Mouse (Mus musculus): ENCODE measurements at regions not wholly inside any gene's neighbourhood (a gene's known extent, or its start where the extent isn't known, plus 50 kb on each side); places are given as distances from the start of the nearest gene placed in this dataset.

DNA sequence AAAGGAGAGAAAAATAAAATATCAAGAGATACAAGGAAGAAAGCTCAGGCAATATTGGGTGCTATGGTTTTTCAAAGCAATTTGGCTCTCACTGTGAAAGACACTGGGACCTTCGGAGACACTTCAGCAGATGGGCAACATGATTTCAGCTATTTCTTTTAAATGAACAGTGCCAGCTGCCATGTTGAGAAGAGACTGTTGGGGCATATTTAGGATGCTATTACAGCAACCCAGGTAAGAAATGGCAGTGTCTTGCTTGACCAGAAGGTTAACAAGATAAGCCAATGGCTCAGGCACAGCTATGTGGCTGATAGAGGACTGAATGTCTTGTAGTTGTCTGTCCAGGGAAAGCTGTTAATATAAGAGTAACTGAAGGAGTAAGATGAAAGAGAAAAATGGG lies 348.6 kb downstream of the Ankrd7 start:
- DNase-seq = no peak

DNA sequence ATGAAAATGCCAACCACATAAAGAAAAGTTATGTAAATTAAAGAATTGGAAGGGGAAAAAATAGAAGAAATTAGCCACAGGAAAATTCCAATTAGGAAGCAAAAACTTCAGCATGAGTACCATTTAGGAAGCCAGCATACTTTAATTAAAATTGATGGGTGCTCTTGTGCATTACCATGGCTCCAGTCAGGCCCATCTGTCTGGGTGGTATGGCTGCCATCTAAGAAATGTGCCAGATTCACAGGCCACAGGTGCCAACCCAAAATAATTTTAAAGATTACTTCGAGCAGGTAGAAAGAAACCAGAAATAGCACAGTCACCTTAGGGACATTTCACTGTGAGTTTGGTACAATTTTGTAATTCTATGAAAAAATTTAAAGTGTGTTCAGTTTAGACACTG lies 349.0 kb downstream of the Ankrd7 start:
- no peak for DNase-seq

DNA sequence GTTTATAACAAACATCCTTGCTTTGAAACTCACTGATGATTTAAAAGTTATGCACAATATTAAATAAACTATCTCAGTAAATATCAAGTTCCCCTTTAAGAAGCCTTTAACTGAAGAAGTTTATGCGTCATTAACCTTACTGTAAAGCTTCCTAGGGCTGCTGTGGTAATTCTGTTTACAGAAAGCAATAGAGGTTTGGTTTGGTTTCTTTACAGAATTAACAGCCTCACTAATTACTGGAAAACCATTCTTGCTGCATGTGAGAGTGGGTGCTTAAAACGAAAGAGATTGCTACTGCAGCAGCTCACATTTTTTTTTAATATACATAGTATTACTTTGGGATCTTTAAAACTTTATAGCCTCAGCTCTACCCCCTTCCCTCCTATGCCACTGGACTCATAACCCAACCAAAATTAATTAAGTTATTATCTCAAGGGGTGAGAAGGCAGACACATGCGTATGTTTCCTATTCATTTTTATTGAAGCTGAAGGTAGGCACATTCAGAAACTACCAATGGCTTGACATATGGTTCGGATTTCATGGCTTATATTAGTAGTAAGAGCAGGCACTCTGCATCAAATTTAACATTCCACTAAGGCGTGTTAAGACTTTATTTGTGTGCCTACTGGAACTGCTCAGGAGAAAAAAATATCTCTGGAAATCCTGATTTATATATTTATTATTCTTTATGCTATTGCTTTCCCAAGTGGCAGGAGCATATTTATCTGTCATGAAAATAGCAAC lies 398.1 kb downstream of the Ankrd7 start:
- no peak for DNase-seq

DNA sequence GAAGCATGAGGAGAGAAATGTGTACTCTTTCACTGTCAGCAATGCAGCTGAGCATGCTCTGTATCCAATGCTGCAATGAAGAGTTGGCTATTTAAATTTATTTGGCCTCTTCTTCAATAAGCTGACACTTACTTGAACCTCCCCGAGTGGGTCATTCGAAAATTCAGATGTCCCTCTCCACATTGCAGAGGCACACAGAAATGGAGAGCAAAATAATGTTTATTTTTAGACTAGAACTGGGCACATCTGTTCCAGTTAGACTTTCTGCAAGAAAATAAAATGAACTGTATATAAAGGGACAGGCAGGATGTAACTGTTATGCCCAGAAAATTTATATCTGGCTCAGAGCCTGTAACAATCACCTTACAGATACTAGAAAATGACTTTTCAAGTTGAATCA lies 407.1 kb downstream of the Ankrd7 start:
- DNase-seq = no peak

- DNase-seq = peak; percentile 44
Measured at GRCm38 (mm10) chr6:19282682-19283333, 416.7 kb downstream of the Ankrd7 start.

DNA sequence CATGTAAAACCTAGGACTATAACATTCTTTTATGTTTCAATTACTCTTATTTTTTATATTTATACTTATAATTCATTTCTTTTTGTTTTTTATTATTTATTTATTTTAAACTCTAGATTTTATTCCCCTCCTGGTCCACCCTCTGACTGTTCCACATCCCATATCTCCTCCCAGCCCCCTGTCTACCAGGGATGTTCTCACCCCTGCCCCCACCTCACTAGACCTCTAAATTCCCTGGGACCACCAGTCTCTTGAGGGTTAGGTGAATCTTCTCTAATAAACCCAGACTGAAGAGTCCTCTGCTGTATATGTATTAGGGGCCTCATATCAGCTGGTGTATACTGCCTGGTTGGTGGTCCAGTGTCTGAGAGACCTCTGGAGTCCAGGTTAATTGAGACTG lies 466.5 kb downstream of the Ankrd7 start:
- no peak for DNase-seq

- no peak for DNase-seq
Measured at GRCm38 (mm10) chr6:19335653-19336052, 469.5 kb downstream of the Ankrd7 start.

DNA sequence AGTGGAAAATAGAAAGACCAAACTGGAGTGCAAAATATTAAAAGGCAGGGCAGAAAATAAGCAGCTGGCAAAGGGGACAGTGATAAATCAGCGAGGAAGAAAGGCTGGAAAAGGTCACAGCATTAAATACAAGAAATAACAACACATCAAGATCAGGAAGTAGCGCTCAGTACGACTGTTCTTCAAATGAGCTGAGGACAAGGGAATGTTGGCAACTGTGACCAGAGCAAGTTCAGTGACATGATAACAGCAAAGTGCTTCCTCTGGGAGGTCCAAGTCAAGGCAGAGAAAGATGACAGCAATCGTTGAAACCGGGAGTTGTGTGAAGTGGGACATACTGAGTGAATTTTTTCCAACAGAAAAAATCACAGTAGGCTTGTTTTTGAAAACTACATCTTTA lies 472.4 kb downstream of the Ankrd7 start:
- DNase-seq = no peak

Measured in right cerebral cortex, adult 18-20 months (tissue).